Comparison of ENCODE assay signal across 17 mouse cellular contexts in genomic region chr4:62543782-62544181, GRCm38 (mm10). TPM values are rescaled to one million over a fixed set of nuclear protein-coding genes. Genes with fewer than 3 reads are reported as not detected.
"Had no signal": no experiment of that assay in that cellular context is flagged by ENCODE, and none has a peak within 500 bp of the region (broad histone marks: within the 10 kb centered on the region; RNA-seq: fewer than 3 reads in every experiment).

No protein-coding gene starts in this region.

- H3K27ac ChIP-seq: midbrain, embryonic 10.5 days; midbrain, embryonic 12.5 days; midbrain, embryonic 15.5 days; neural tube, embryonic 12.5 days had no signal

- H3K4me3 ChIP-seq: midbrain, embryonic 10.5 days; midbrain, embryonic 12.5 days; midbrain, embryonic 15.5 days; neural tube, embryonic 12.5 days had no signal

- H3K9ac ChIP-seq: lung, embryonic 14.5 days; midbrain, embryonic 12.5 days; midbrain, embryonic 15.5 days; neural tube, embryonic 12.5 days had no signal

- H3K27me3 ChIP-seq: midbrain, embryonic 12.5 days; midbrain, embryonic 15.5 days; neural tube, embryonic 12.5 days had no signal

- H3K9me3 ChIP-seq: midbrain, embryonic 10.5 days; midbrain, embryonic 12.5 days; midbrain, embryonic 15.5 days; neural tube, embryonic 12.5 days had no signal

- H3K4me2 ChIP-seq: lung, embryonic 14.5 days; midbrain, embryonic 12.5 days; midbrain, embryonic 15.5 days; neural tube, embryonic 12.5 days had no signal

- DNase-seq: lung, adult 18-20 months; lung, embryonic 14.5 days; lung, postnatal 10 days; lung, postnatal 4 days; right cerebral cortex, postnatal 14 days; thymus, adult 18-20 months; thymus, postnatal 14 days; thymus, postnatal 36 days had no signal

- H3K36me3 ChIP-seq: midbrain, embryonic 10.5 days; midbrain, embryonic 12.5 days; midbrain, embryonic 15.5 days; neural tube, embryonic 12.5 days had no signal

- ATAC-seq: midbrain, embryonic 15.5 days had no signal

- H3K4me1 ChIP-seq: midbrain, embryonic 12.5 days; midbrain, embryonic 15.5 days; neural tube, embryonic 12.5 days had no signal

RNA-seq across cellular contexts. Expression of gene 4933430I17Rik, which starts 18.6 kb away (rescaled TPM):
- total RNA-seq: megakaryocyte-erythroid progenitor cell, adult 5-6 weeks; monocyte, adult 5-6 weeks had no signal
- polyA plus RNA-seq: spleen, adult 2 months had no signal

RNA-seq across cellular contexts. Expression of gene Hdhd3, which starts 40.5 kb away (rescaled TPM):
- total RNA-seq: megakaryocyte, adult 5-6 weeks; neutrophil, adult 5-6 weeks had no signal
